Mouse (Mus musculus) CD4-positive naive resting alpha-beta T cell, adult 57 days (primary cell): Measurements from ENCODE around the gene Rbm4. TPM values are rescaled to one million over a fixed set of nuclear protein-coding genes. Genes with fewer than 3 reads are reported as not detected.

ENCODE experiments used
- total RNA-seq: library from RNA; stranded (reverse); gene quantifications from one replicate; pipeline ENCODE4 v1.2.4, GENCODE M21; 2023

Rbm4 gene
- total RNA-seq: 97.2 TPM

GRCm38 (mm10) chr19:4793831-4794422 lies at the start of gene Rbm4:
Gene Rbm4, minus strand, starts transcription at chr19:4793901.

GRCm38 (mm10) chr19:4839149-4839548 lies 45.4 kb upstream of the Rbm4 start, which contains the start of the genes Ccs and Ccdc87:
Gene Ccs, minus strand, starts transcription at chr19:4839332.
Gene Ccdc87, plus strand, starts transcription at chr19:4839366.

GRCm38 (mm10) chr19:4811063-4811908 lies 17.6 kb upstream of the Rbm4 start, which contains the start of the genes Gm21992 and Rbm14:
Gene Gm21992, minus strand, starts transcription at chr19:4811612.
Gene Rbm14, minus strand, starts transcription at chr19:4811634.

GRCm38 (mm10) chr19:4756193-4756911 lies 37.3 kb downstream of the Rbm4 start, which contains the start of gene Rbm4b:
Gene Rbm4b, plus strand, starts transcription at chr19:4756497.

Other genes with a start within 250 kb of the Rbm4 start
- 0.18 TPM for gene Lrfn4, start 178.2 kb downstream of the Rbm4 start, total RNA-seq
- 47.2 TPM for gene Rce1, start 168.3 kb downstream of the Rbm4 start, total RNA-seq
- gene Gm960, start 95.2 kb downstream of the Rbm4 start, total RNA-seq: not detected
- not detected for gene Sptbn2, start 82.7 kb downstream of the Rbm4 start, total RNA-seq
- gene Rbm4b, start 37.4 kb downstream of the Rbm4 start, total RNA-seq: 22.5 TPM
- 44.3 TPM for gene Gm21992, start 17.7 kb upstream of the Rbm4 start, total RNA-seq
- 90.1 TPM for gene Rbm14, start 17.7 kb upstream of the Rbm4 start, total RNA-seq
- gene Ccs, start 45.4 kb upstream of the Rbm4 start, total RNA-seq: 52.9 TPM
- gene Ccdc87, start 45.5 kb upstream of the Rbm4 start, total RNA-seq: not detected
- 7.2 TPM for gene Ctsf, start 61.2 kb upstream of the Rbm4 start, total RNA-seq
- not detected for gene Actn3, start 84.0 kb upstream of the Rbm4 start, total RNA-seq
- gene Zdhhc24, start 84.8 kb upstream of the Rbm4 start, total RNA-seq: 7.0 TPM
- gene Bbs1, start 112.7 kb upstream of the Rbm4 start, total RNA-seq: 3.3 TPM
- 71.9 TPM for gene Dpp3, start 134.4 kb upstream of the Rbm4 start, total RNA-seq
- 3.5 TPM for gene Peli3, start 149.2 kb upstream of the Rbm4 start, total RNA-seq
- 24.5 TPM for gene Mrpl11, start 168.2 kb upstream of the Rbm4 start, total RNA-seq
- 0.30 TPM for gene Npas4, start 196.4 kb upstream of the Rbm4 start, total RNA-seq
- 1.9 TPM for gene Slc29a2, start 230.0 kb upstream of the Rbm4 start, total RNA-seq
- gene B4gat1, start 244.9 kb upstream of the Rbm4 start, total RNA-seq: 4.6 TPM
- 2.0 TPM for gene AC124502.3, start 245.0 kb upstream of the Rbm4 start, total RNA-seq
- gene Brms1, start 247.5 kb upstream of the Rbm4 start, total RNA-seq: 52.2 TPM